10 mouse cellular contexts compared by ENCODE assay signal in genomic region chr4:145147006-145147961, GRCm38 (mm10). TPM values are rescaled to one million over a fixed set of nuclear protein-coding genes. Genes with fewer than 3 reads are reported as not detected.
DNase-seq lines count a peak whose midpoint lies in the region; ATAC-seq and TF ChIP-seq lines count a peak whose summit lies in the region.
"Had no signal": no experiment of that assay in that cellular context is flagged by ENCODE, and none has a peak within 500 bp of the region (broad histone marks: within the 10 kb centered on the region; RNA-seq: fewer than 3 reads in every experiment).

No protein-coding gene starts in this region.

- peak; percentile 20 for DNase-seq in kidney, adult 2 months
- peak; percentile 64 for DNase-seq in R1 (ENCODE audit: low read depth, low spot score)
- no peak for DNase-seq in embryo, embryonic 10.5 days (ENCODE audit: low spot score)
- no peak for DNase-seq in right cerebral cortex, postnatal 10 days (ENCODE audit: low spot score in 2 of 2)
- no peak for DNase-seq in frontal cortex, postnatal 36 days (ENCODE audit: low spot score in 2 of 2)
- DNase-seq: layer of hippocampus, adult 9-11 months had no signal

- 58% methylated on average over 5 of the region's 5 CpGs for WGBS in kidney, adult 2 months
- 72% methylated on average over 5 of the region's 5 CpGs for WGBS in kidney, embryonic 16.5 days
- 40% methylated on average over 5 of the region's 5 CpGs for WGBS in intestine, postnatal 0 days
- WGBS in stomach, embryonic 15.5 days: 53% methylated on average over 5 of the region's 5 CpGs

- H3K27me3 ChIP-seq in kidney, adult 2 months (replicated peaks; ENCODE audit: control insufficient read depth, insufficient read depth, low read length): no peaks in the 10 kb centered on the region
- no peaks in the 10 kb centered on the region for H3K27me3 ChIP-seq in kidney, embryonic 16.5 days (ENCODE audit: insufficient read depth, low read length)
- no peaks in the 10 kb centered on the region for H3K27me3 ChIP-seq in intestine, postnatal 0 days (replicated peaks; ENCODE audit: control insufficient read depth, insufficient read depth, low read length)
- H3K27me3 ChIP-seq in stomach, embryonic 15.5 days (replicated peaks): no peaks in the 10 kb centered on the region
- H3K27me3 ChIP-seq: midbrain, embryonic 15.5 days had no signal

- H3K4me3 ChIP-seq in kidney, adult 2 months (ENCODE audit: insufficient read depth, low read depth, low read length): no peak overlapping the region
- no peak overlapping the region for H3K4me3 ChIP-seq in kidney, embryonic 16.5 days (ENCODE audit: low read length)
- no peak overlapping the region for H3K4me3 ChIP-seq in intestine, postnatal 0 days (ENCODE audit: low read depth, low read length)
- H3K4me3 ChIP-seq in stomach, embryonic 15.5 days (replicated peaks): no peak overlapping the region
- H3K4me3 ChIP-seq: midbrain, embryonic 15.5 days had no signal

- TF ChIP-seq POLR2A in kidney, adult 2 months (IDR thresholded peaks at IDR 0.05; ENCODE audit: low read depth, low read length): no peak

- H3K36me3 ChIP-seq in kidney, adult 2 months (ENCODE audit: control insufficient read depth, insufficient read depth, low read length): peaks cover 3% of the 10 kb centered on the region
- peaks cover 44% of the 10 kb centered on the region for H3K36me3 ChIP-seq in kidney, embryonic 16.5 days (ENCODE audit: insufficient read depth, low read length)
- H3K36me3 ChIP-seq in intestine, postnatal 0 days (ENCODE audit: control insufficient read depth, insufficient read depth): peaks cover 81% of the 10 kb centered on the region
- peaks cover 34% of the 10 kb centered on the region for H3K36me3 ChIP-seq in stomach, embryonic 15.5 days

- H3K4me2 ChIP-seq in kidney, embryonic 16.5 days (replicated peaks; ENCODE audit: low read depth, low read length): no peak overlapping the region
- no peak overlapping the region for H3K4me2 ChIP-seq in intestine, postnatal 0 days (replicated peaks; ENCODE audit: low read depth)
- no peak overlapping the region for H3K4me2 ChIP-seq in stomach, embryonic 15.5 days
- H3K4me2 ChIP-seq: midbrain, embryonic 15.5 days had no signal

- H3K9me3 ChIP-seq in kidney, embryonic 16.5 days (ENCODE audit: low read length): no peaks in the 10 kb centered on the region
- no peaks in the 10 kb centered on the region for H3K9me3 ChIP-seq in intestine, postnatal 0 days (ENCODE audit: control insufficient read depth)
- H3K9me3 ChIP-seq in stomach, embryonic 15.5 days: no peaks in the 10 kb centered on the region
- H3K9me3 ChIP-seq: midbrain, embryonic 15.5 days had no signal

- H3K9ac ChIP-seq in kidney, embryonic 16.5 days (replicated peaks; ENCODE audit: low read length): no peak overlapping the region
- no peak overlapping the region for H3K9ac ChIP-seq in intestine, postnatal 0 days (ENCODE audit: low read depth, low read length)
- H3K9ac ChIP-seq in stomach, embryonic 15.5 days: no peak overlapping the region
- H3K9ac ChIP-seq: midbrain, embryonic 15.5 days had no signal

- ATAC-seq in kidney, embryonic 16.5 days (ENCODE audit: low FRiP score, low TSS enrichment): no peak; the same call in 1 of the 2 replicates
- ATAC-seq in intestine, postnatal 0 days: peak; percentile 79
- ATAC-seq in stomach, embryonic 15.5 days (ENCODE audit: insufficient read depth, low FRiP score, low read depth): peak; percentile 65
- ATAC-seq: midbrain, embryonic 15.5 days had no signal

- no peak for TF ChIP-seq CTCF in kidney, adult 2 months (conservative IDR thresholded peaks at IDR 0.05; ENCODE audit: insufficient read depth, insufficient read length, low read depth, low read length)
- no peak for TF ChIP-seq CTCF in intestine, postnatal 0 days (IDR thresholded peaks at IDR 0.05; ENCODE audit: low read depth)

- no peak overlapping the region for H3K27ac ChIP-seq in kidney, adult 2 months (ENCODE audit: insufficient read depth, low read depth, low read length)
- no peak overlapping the region for H3K27ac ChIP-seq in kidney, embryonic 16.5 days (ENCODE audit: low read length)
- H3K27ac ChIP-seq in intestine, postnatal 0 days (ENCODE audit: low read depth, low read length): no peak overlapping the region
- no peak overlapping the region for H3K27ac ChIP-seq in stomach, embryonic 15.5 days
- H3K27ac ChIP-seq: midbrain, embryonic 15.5 days had no signal

- H3K4me1 ChIP-seq in kidney, adult 2 months (ENCODE audit: control insufficient read depth, insufficient read depth, low read length): no peaks in the 10 kb centered on the region
- 0 out of 2 replicates have a peak, but pooled peaks cover 4% of the 10 kb centered on the region for H3K4me1 ChIP-seq in kidney, embryonic 16.5 days (ENCODE audit: insufficient read depth, low read length)
- no peaks in the 10 kb centered on the region for H3K4me1 ChIP-seq in intestine, postnatal 0 days (replicated peaks; ENCODE audit: control insufficient read depth, insufficient read depth, low read length)
- no peaks in the 10 kb centered on the region for H3K4me1 ChIP-seq in stomach, embryonic 15.5 days
- H3K4me1 ChIP-seq: midbrain, embryonic 15.5 days had no signal

RNA-seq across cellular contexts. Expression of gene Vps13d, which starts 47.5 kb away (rescaled TPM):
- polyA plus RNA-seq in kidney, adult 2 months (2012; rRNA removed): 18.4 and 19.8 TPM in 2 replicates
- 10.5 and 10.6 TPM in 2 replicates for polyA plus RNA-seq in kidney, embryonic 16.5 days (2015; fragmentation: Nextera tagmentation; extraction: Ambion mirVana)
- 14.8 and 18.2 TPM in 2 replicates for polyA plus RNA-seq in intestine, postnatal 0 days (2015; fragmentation: Nextera tagmentation; extraction: Ambion mirVana)
- polyA plus RNA-seq in stomach, embryonic 15.5 days (2015; fragmentation: Nextera tagmentation; extraction: Ambion mirVana): 8.8 and 9.6 TPM in 2 replicates

Comparison
In these comparisons a context has a peak if more than half of its experiments do, and no peak if none do; other contexts are left out.
1. DNase-seq: peak in kidney, adult 2 months (single experiment) and R1 (single experiment); none in embryo, embryonic 10.5 days (single experiment), right cerebral cortex, postnatal 10 days (0 of 2) and frontal cortex, postnatal 36 days (0 of 2).